Mouse (Mus musculus): ENCODE data around the gene Eif4g2. TPM values are rescaled to one million over a fixed set of nuclear protein-coding genes. Genes with fewer than 3 reads are reported as not detected.

Eif4g2 gene
- polyA plus RNA-seq, 1 experiment from 2014 or later, result 852 TPM

- Histone ChIP-seq H3K9ac (no peak overlapping the region), H3K36me3 (no peaks in the 10 kb centered on the region), H3K9me3 (replicated peaks) (no peaks in the 10 kb centered on the region), H3K4me3 (no peak overlapping the region), H3K4me2 (no peak overlapping the region), H3K27me3 (replicated peaks) (no peaks in the 10 kb centered on the region), H3K4me1 (replicated peaks) (peaks cover 19% of the 10 kb centered on the region), H3K27ac (ENCODE audit: poor library complexity, severe bottlenecking) (no peak overlapping the region)
- WGBS, result 48% methylated on average over 4 of the region's 4 CpGs
- no peak for ATAC-seq (ENCODE audit: insufficient number of reproducible peaks, low FRiP score)
Measured at GRCm38 (mm10) chr7:111024912-111025311, 57.9 kb downstream of the Eif4g2 start.

DNA sequence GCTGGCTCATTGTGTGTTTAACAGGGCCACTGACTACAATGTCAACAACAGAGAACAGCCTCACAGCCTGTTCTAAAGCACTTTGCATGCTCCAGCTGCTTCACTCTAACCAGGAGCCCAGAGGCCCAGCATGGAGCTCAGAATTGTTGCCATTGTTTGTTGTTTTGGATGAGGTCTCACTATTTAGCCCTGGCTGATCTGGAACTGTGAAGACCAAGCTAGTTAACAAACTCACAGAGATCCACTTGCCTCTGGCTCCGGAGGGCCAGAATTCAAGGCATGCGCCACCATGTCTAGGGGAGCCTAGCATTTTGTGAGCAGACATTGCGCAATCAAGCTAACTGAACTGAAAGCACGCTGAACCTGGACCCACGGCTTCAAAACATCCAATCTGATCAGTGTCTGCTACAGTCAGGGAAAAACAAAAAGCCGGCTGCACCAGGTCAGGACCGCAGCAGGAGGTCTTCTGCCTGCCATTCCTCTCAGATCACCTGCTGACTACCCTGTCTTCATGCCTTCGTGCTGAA, 58.7 kb downstream of the Eif4g2 start:
- Histone ChIP-seq H3K27ac (ENCODE audit: poor library complexity, severe bottlenecking) (0 out of 2 replicates have a peak overlapping the region, but pooled peaks have one; percentile 19), H3K27me3 (replicated peaks) (no peaks in the 10 kb centered on the region), H3K4me3 (no peak overlapping the region), H3K4me2 (no peak overlapping the region), H3K9me3 (replicated peaks) (no peaks in the 10 kb centered on the region), H3K36me3 (no peaks in the 10 kb centered on the region), H3K9ac (peak overlapping the region; percentile 4; the same call in 1 of the 2 replicates), H3K4me1 (replicated peaks) (peaks cover 13% of the 10 kb centered on the region)
- no peak for ATAC-seq (ENCODE audit: insufficient number of reproducible peaks, low FRiP score)
- WGBS, result 33% methylated on average over 8 of the region's 8 CpGs

- 74% methylated on average over 4 of the region's 4 CpGs for WGBS
- no peak for ATAC-seq (ENCODE audit: insufficient number of reproducible peaks, low FRiP score)
- no peak overlapping the region for H3K4me2 ChIP-seq
- no peaks in the 10 kb centered on the region for H3K27me3 ChIP-seq (replicated peaks)
- H3K4me1 ChIP-seq (replicated peaks), result peaks cover 13% of the 10 kb centered on the region
- H3K9me3 ChIP-seq (replicated peaks), result no peaks in the 10 kb centered on the region
- no peak overlapping the region for H3K9ac ChIP-seq
- no peak overlapping the region for H3K4me3 ChIP-seq
- H3K36me3 ChIP-seq, result no peaks in the 10 kb centered on the region
- no peak overlapping the region for H3K27ac ChIP-seq (ENCODE audit: poor library complexity, severe bottlenecking)
Measured at GRCm38 (mm10) chr7:111020814-111021213, 62.0 kb downstream of the Eif4g2 start.

Other genes starting within 250 kb of the Eif4g2 start
- gene Rnf141, start 238.6 kb downstream of the Eif4g2 start, polyA plus RNA-seq (2016; fragmentation: Nextera tagmentation; extraction: Ambion mirVana), result 35.5 and 37.9 TPM in 2 replicates
- 3.2 and 3.6 TPM in 2 replicates for gene Lyve1, start 219.8 kb downstream of the Eif4g2 start, polyA plus RNA-seq (2016; fragmentation: Nextera tagmentation; extraction: Ambion mirVana)
- gene Mrvi1, start 100.6 kb downstream of the Eif4g2 start, polyA plus RNA-seq (2016; fragmentation: Nextera tagmentation; extraction: Ambion mirVana), result 5.7 and 8.0 TPM in 2 replicates
- 47.3 and 49.7 TPM in 2 replicates for gene Ctr9, start 54.1 kb downstream of the Eif4g2 start, polyA plus RNA-seq (2016; fragmentation: Nextera tagmentation; extraction: Ambion mirVana)